Mouse (Mus musculus) testis, postnatal 10 days (tissue): ENCODE results near the gene Fmnl2.

Experiments
- DNase-seq: peaks from one replicate; pipeline ENCODE4 v3.0.0; 2021; ENCODE audit warnings: low spot score

Gene Fmnl2

DNA sequence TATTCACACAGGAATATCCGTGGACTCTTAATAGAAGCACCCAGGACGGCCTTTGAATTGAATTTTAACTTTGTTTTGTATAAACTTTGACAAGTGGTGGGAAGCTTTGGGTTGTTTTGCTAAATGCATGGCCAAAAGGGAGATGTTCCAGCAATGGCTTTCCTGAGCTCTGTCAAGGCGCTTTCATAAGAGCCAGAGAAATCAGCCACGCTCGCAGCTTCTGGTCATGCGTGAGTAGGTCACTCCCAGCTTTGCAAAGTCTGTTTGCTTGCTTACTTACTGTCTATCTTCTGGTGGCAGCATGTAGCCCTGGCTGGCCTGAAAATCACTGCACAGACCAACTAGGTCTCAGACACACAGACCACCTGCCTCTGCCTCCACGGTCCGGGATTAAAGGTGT, 248.8 kb downstream of the Fmnl2 start:
- DNase-seq = no peak

DNA sequence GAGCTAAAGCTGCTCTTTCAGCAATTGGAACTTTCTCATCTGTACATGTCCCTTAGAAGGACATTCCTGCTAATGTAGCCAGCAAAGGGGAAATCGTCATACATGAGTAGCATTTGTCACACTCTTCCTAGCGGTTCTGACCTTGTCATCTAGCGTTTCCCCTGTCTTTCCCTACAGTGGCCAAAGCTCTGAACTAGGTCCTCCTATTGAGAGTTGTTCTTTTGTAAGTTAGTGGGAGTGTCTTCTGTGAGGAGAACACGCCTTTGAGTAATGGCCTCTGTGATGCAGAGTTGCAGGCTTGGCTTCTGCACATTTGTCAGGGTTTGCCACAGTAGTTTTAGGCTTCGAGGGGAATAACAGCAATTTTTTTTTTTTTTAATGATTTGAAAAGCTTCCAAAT, 250.9 kb downstream of the Fmnl2 start:
- no peak for DNase-seq

DNA sequence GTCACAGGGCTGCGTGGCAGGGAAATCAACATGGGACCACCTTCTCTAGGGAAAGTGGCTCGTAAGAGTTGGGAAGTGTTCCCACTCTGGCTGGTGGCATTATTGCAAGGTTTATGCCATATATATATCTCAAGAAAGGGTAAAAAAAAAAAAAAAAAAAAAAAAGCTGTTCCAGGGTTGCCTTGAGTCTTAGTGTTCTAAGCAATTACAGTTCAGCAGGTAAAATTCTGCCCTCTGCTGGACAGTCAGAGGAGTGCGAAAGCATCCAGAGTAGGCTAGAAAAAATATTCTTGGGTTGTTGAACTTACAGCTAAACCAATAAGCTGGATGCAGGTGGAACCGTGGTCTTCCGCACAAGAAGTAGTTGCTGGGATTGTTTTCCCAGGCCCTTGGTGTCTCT, 264.1 kb downstream of the Fmnl2 start:
- peak; percentile 54 for DNase-seq

DNA sequence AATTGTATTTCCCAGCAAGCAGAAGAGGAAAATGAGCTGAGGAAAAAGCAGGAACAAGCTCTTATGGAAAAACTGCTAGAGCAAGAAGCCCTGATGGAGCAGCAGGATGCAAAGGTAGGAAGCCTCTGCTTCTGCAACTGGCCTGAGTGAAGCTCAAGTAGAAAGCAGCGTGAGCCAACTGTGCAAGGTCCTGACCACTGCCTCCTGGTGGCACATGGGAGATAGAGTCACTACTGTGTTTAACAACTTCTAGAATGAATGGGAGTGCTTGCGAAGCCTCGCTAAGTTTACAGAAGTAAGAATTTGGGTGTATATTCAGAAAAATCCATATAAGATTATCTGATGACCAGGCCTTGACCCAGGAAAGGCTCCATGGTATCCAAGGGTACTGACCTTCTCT, 268.3 kb downstream of the Fmnl2 start:
- peak; percentile 58 for DNase-seq

DNA sequence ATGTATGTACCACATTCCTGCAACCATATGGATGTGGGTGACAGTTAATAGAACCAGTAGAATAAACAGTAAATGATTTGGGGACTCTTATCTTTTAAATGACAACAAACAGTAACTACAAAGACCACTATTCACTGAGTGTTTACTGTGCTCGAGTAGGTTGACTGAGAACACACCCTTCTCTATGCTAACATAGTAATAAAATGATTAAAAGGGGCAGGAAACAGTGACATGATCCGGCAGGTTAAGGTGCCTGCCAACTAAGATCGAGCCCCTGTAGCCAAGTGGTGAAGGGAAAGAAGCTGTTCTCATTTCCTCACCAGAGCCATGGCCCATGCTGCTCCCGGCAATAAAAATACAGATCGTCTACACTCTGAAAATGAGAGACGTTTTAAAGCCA, 271.4 kb downstream of the Fmnl2 start:
- DNase-seq = no peak

DNA sequence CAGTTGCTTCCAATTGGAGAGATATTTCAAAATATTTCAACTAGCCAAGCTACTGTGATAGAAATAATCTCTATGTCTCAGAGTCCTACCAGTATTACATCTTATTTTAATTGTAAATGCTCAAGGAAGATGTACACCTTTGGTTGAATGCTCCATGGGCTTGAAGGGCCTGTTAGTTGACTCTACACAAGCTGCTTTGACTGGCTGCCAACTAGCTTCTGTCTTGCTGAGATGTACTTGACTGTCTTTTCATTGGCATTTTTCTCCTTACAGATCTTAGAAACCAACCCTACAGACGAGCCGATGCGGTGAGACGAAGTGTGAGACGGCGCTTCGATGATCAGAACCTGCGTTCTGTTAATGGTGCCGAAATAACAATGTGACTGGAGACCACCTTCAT, 273.9 kb downstream of the Fmnl2 start:
- DNase-seq = no peak

DNA sequence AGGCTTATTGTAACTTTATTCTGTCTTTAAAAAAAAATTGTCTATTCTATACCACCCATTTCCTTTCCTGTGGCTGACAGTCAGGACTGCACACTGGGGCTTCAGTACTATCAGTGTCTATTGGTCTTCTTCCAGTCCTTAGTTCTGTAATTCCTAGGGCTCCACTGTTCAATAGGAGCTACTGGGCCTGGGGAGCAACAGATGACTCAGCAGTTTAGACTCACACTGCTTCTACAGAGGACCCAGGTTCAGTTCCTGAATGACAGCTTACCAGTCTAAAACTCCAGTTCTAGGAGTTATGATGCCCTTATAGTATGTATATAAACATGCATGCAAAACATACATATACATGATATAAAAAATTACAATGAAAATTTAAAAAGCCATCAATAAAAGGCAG, 289.2 kb downstream of the Fmnl2 start:
- no peak for DNase-seq

DNA sequence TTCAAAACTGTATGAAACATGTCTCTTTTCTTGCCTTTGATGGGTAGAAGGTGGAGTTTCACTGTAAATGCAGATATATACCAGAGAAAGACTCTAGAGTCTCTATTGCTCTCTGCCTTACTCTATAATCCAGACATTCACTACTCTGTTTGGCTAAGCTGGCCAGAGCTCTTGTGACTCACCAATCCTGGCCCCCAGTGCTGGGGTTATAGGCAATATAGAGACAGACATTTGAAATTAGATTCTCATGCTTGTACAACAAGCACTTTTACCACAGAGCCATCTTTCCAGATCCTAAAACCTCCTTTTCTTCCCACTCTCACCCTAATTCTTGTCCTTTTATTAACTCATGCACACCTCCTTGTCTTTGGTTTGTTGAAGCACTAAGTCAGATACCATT, 316.3 kb downstream of the Fmnl2 start:
- no peak for DNase-seq

DNA sequence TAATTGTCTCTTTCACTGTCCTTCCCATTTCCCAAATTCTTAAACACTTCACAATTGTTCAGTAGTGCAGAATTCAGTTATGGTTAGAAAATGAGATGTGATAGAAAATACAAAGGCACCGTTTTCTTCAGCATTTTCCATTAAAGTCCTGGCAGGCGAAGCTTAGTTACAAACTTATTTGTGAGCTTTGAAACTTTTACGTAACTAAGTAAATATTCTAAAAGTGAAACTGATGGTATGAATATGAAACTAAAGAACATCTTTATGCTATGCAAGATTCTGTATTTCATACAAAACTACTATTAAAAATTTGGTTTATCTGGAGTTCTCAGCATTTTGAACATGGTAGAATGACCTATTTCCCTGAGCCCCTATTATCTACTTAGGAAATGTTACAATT, 321.3 kb downstream of the Fmnl2 start:
- no peak for DNase-seq

DNA sequence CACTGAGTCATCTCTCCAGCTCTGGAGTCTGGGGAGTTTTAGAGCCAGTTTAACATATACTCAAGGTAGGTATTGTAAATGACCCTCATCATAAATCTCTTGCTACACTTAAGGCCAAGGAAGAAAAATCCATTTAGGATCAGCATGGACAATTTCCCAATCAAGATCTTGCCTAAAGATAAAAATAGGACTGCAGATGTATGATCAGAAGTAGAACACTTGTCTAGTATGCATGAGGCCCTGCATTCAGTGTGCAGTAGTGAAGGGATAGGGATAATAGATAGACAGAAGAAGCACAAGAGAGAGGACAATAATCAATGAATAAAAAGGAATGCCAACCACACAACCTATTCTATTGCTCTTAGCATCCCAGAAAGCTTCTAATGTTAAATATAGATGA, 322.2 kb downstream of the Fmnl2 start:
- no peak for DNase-seq
